Mouse (Mus musculus) spleen, adult 10 weeks (tissue): ENCODE data around the gene Rhox10. TPM values are rescaled to one million over a fixed set of nuclear protein-coding genes. Genes with fewer than 3 reads are reported as not detected.

Source experiments
- polyA plus RNA-seq: library from polyadenylated mRNA; stranded (reverse); fragments of 350-450 nt; fragmentation: Illumina TruSeq; extraction: RNeasy Lipid Tissue Mini Kit (QIAGEN cat#74804); gene quantifications from one replicate; pipeline ENCODE4 v1.2.3, GENCODE M21; 2015; ENCODE audit warnings: low replicate concordance; ENCODE audit not compliant: insufficient read depth

The Rhox10 gene
- not detected for polyA plus RNA-seq

GRCm38 (mm10) chrX:38066175-38066574 lies at the start of gene Rhox10:
Gene Rhox10 (plus strand): TSS chrX:38066475.

GRCm38 (mm10) chrX:38018597-38018996 lies 47.7 kb upstream of the Rhox10 start, which contains the start of gene Btg1-ps1:
Gene Btg1-ps1 (minus strand): TSS chrX:38018815.

GRCm38 (mm10) chrX:38043014-38043413 lies 23.3 kb upstream of the Rhox10 start, which contains the start of gene Btg1-ps2:
Gene Btg1-ps2 (minus strand): TSS chrX:38043114.

GRCm38 (mm10) chrX:38085041-38085440 lies 18.8 kb downstream of the Rhox10 start, which contains the start of gene Rhox11:
Gene Rhox11 (minus strand): TSS chrX:38085141.

GRCm38 (mm10) chrX:38110807-38111206 lies 44.5 kb downstream of the Rhox10 start, which contains the start of gene Rhox12:
Gene Rhox12 (minus strand): TSS chrX:38110907.

GRCm38 (mm10) chrX:38120982-38121381 lies 54.7 kb downstream of the Rhox10 start, which contains the start of gene Rhox13:
Gene Rhox13 (plus strand): TSS chrX:38121219.

Other genes with a start within 250 kb of the Rhox10 start
- gene Rhox6, start 239.6 kb upstream of the Rhox10 start, polyA plus RNA-seq, result not detected
- not detected for gene Rhox7a, start 234.8 kb upstream of the Rhox10 start, polyA plus RNA-seq
- gene Rhox8, start 187.5 kb upstream of the Rhox10 start, polyA plus RNA-seq, result not detected
- not detected for gene Rhox7b, start 169.2 kb upstream of the Rhox10 start, polyA plus RNA-seq
- not detected for gene Rhox9, start 164.7 kb upstream of the Rhox10 start, polyA plus RNA-seq
- gene Btg1-ps1, start 47.7 kb upstream of the Rhox10 start, polyA plus RNA-seq, result not detected
- not detected for gene Btg1-ps2, start 23.4 kb upstream of the Rhox10 start, polyA plus RNA-seq
- not detected for gene Rhox11, start 18.7 kb downstream of the Rhox10 start, polyA plus RNA-seq
- gene Rhox12, start 44.4 kb downstream of the Rhox10 start, polyA plus RNA-seq, result not detected
- not detected for gene Rhox13, start 54.7 kb downstream of the Rhox10 start, polyA plus RNA-seq
- 40.7 TPM for gene Zbtb33, start 123.3 kb downstream of the Rhox10 start, polyA plus RNA-seq
- gene Tmem255a, start 186.0 kb downstream of the Rhox10 start, polyA plus RNA-seq, result 4.4 TPM
- gene Atp1b4, start 249.7 kb downstream of the Rhox10 start, polyA plus RNA-seq, result not detected